Mouse (Mus musculus) small intestine, adult 2 months (tissue): Measurements from ENCODE around the gene Ugt2b5.

Experiments
- CTCF ChIP-seq: fragments of 200-500 bp; IDR thresholded peaks from 2 replicates; pipeline ENCODE4 v1.5.1; 2012; ENCODE audit warnings: low read depth, mild to moderate bottlenecking, control low read depth, inconsistent platforms, low read length, moderate library complexity, mixed read lengths; ENCODE audit not compliant: insufficient replicate concordance, insufficient read length; ENCODE audit errors: extremely low read depth
- POLR2A ChIP-seq: fragments of 200-500 bp; IDR thresholded peaks from 2 replicates; pipeline ENCODE4 v1.6.1; 2012; ENCODE audit warnings: low read depth, mild to moderate bottlenecking, control low read depth, inconsistent platforms, low read length, moderate library complexity

GRCm38 (mm10) chr5:87089264-87089663 lies 50.9 kb downstream of the Ugt2b5 start:
- TF ChIP-seq CTCF: no peak
- no peak for TF ChIP-seq POLR2A
